Comparison of ENCODE assay signal across 14 mouse cellular contexts in the genomic region with DNA sequence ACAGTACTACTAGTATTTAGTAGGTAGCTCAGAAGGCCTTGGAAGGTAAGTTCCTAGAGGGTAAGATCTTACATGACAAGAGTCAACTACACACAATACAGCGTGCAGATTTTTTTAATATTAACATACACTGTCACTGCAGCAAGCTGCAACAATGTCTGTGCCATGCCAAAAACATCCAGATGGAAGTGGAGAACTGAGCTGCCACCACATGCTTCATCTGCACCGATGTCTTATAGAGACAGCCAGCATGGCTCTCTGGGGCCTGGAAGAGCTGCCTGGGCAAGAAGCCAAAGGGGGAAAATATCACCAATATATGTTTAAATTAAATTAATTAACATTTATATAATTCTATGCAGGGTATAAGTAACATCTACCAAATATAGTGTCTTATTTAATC.
"Had no signal": no experiment of that assay in that cellular context is flagged by ENCODE, and none has a peak within 500 bp of the region (broad histone marks: within the 10 kb centered on the region; RNA-seq: fewer than 3 reads in every experiment).

No protein-coding gene starts in this region.

- H3K9ac ChIP-seq: liver, embryonic 15.5 days; midbrain, embryonic 13.5 days; neural tube, embryonic 12.5 days had no signal

- H3K36me3 ChIP-seq: limb, embryonic 10.5 days; liver, embryonic 15.5 days; midbrain, embryonic 13.5 days; neural tube, embryonic 12.5 days had no signal

- DNase-seq: kidney, adult 18-20 months; kidney, postnatal 10 days; kidney, postnatal 4 days; lung, adult 2 months; retina, postnatal 1 day; right cerebral cortex, postnatal 4 days; spleen, adult 18-20 months; thymus, adult 2 months; thymus, postnatal 25 days had no signal

- ATAC-seq: midbrain, embryonic 13.5 days had no signal

- H3K27me3 ChIP-seq: liver, embryonic 15.5 days; midbrain, embryonic 13.5 days; neural tube, embryonic 12.5 days had no signal

- H3K9me3 ChIP-seq: limb, embryonic 10.5 days; liver, embryonic 15.5 days; midbrain, embryonic 13.5 days; neural tube, embryonic 12.5 days had no signal

- H3K4me3 ChIP-seq: limb, embryonic 10.5 days; liver, embryonic 15.5 days; midbrain, embryonic 13.5 days; neural tube, embryonic 12.5 days had no signal

- H3K27ac ChIP-seq: limb, embryonic 10.5 days; liver, embryonic 15.5 days; midbrain, embryonic 13.5 days; neural tube, embryonic 12.5 days had no signal

- H3K4me1 ChIP-seq: limb, embryonic 10.5 days; liver, embryonic 15.5 days; midbrain, embryonic 13.5 days; neural tube, embryonic 12.5 days had no signal

- H3K4me2 ChIP-seq: liver, embryonic 11.5 days; liver, embryonic 15.5 days; midbrain, embryonic 13.5 days; neural tube, embryonic 12.5 days had no signal
